Mouse (Mus musculus): ENCODE results near the gene 1700001C19Rik. TPM values are rescaled to one million over a fixed set of nuclear protein-coding genes. Genes with fewer than 3 reads are reported as not detected.

1700001C19Rik gene
- polyA plus RNA-seq, 1 experiment from 2014 or later = 0.35 TPM

GRCm38 (mm10) chr17:47470121-47470520, 32.9 kb upstream of the 1700001C19Rik start:
- no peak overlapping the region for H3K27ac ChIP-seq (ENCODE audit: low read depth, low read length)
- H3K27me3 ChIP-seq (replicated peaks; ENCODE audit: control insufficient read depth, insufficient read depth, low read length) = no peaks in the 10 kb centered on the region
- no peak overlapping the region for H3K4me2 ChIP-seq (replicated peaks; ENCODE audit: low read depth)
- H3K4me1 ChIP-seq (replicated peaks; ENCODE audit: control insufficient read depth, insufficient read depth, low read length) = 0 out of 2 replicates have a peak, but pooled peaks cover 6% of the 10 kb centered on the region
- no peak overlapping the region for H3K4me3 ChIP-seq (ENCODE audit: low read depth, low read length)
- TF ChIP-seq CTCF (IDR thresholded peaks at IDR 0.05; ENCODE audit: low read depth) = no peak
- no peak for ATAC-seq
- H3K9me3 ChIP-seq (ENCODE audit: control insufficient read depth) = no peaks in the 10 kb centered on the region
- 76% methylated on average over 4 of the region's 4 CpGs for WGBS
- H3K9ac ChIP-seq (ENCODE audit: low read depth, low read length) = no peak overlapping the region
- peaks cover 34% of the 10 kb centered on the region; the same call in 1 of the 2 replicates for H3K36me3 ChIP-seq (ENCODE audit: control insufficient read depth, insufficient read depth)

GRCm38 (mm10) chr17:47469642-47470041, 32.5 kb upstream of the 1700001C19Rik start:
- no peak overlapping the region for H3K4me3 ChIP-seq (ENCODE audit: low read depth, low read length)
- no peak for ATAC-seq
- WGBS = 90% methylated on average over 4 of the region's 4 CpGs
- H3K27ac ChIP-seq (ENCODE audit: low read depth, low read length) = no peak overlapping the region
- H3K27me3 ChIP-seq (replicated peaks; ENCODE audit: control insufficient read depth, insufficient read depth, low read length) = no peaks in the 10 kb centered on the region
- H3K4me2 ChIP-seq (replicated peaks; ENCODE audit: low read depth) = no peak overlapping the region
- H3K4me1 ChIP-seq (replicated peaks; ENCODE audit: control insufficient read depth, insufficient read depth, low read length) = 0 out of 2 replicates have a peak, but pooled peaks cover 7% of the 10 kb centered on the region
- TF ChIP-seq CTCF (IDR thresholded peaks at IDR 0.05; ENCODE audit: low read depth) = no peak
- peaks cover 34% of the 10 kb centered on the region; the same call in 1 of the 2 replicates for H3K36me3 ChIP-seq (ENCODE audit: control insufficient read depth, insufficient read depth)
- H3K9me3 ChIP-seq (ENCODE audit: control insufficient read depth) = no peaks in the 10 kb centered on the region
- no peak overlapping the region for H3K9ac ChIP-seq (ENCODE audit: low read depth, low read length)

- Histone ChIP-seq H3K4me1 (replicated peaks; ENCODE audit: control insufficient read depth, insufficient read depth, low read length) (peaks cover 7% of the 10 kb centered on the region; the same call in 1 of the 2 replicates), H3K36me3 (ENCODE audit: control insufficient read depth, insufficient read depth) (peaks cover 34% of the 10 kb centered on the region; the same call in 1 of the 2 replicates), H3K4me2 (replicated peaks; ENCODE audit: low read depth) (peak overlapping the region; percentile 37; the same call in 1 of the 2 replicates), H3K27me3 (replicated peaks; ENCODE audit: control insufficient read depth, insufficient read depth, low read length) (no peaks in the 10 kb centered on the region), H3K27ac (ENCODE audit: low read depth, low read length) (no peak overlapping the region), H3K4me3 (ENCODE audit: low read depth, low read length) (no peak overlapping the region), H3K9ac (ENCODE audit: low read depth, low read length) (no peak overlapping the region), H3K9me3 (ENCODE audit: control insufficient read depth) (no peaks in the 10 kb centered on the region)
- ATAC-seq = no peak
- WGBS = 44% methylated on average over 34 of the region's 34 CpGs
- peak; percentile 19; the same call in 1 of the 2 replicates for TF ChIP-seq CTCF (IDR thresholded peaks at IDR 0.05; ENCODE audit: low read depth)
Measured at GRCm38 (mm10) chr17:47468466-47468865, 31.3 kb upstream of the 1700001C19Rik start.

- H3K4me1 ChIP-seq (replicated peaks; ENCODE audit: control insufficient read depth, insufficient read depth, low read length) = peaks cover 5% of the 10 kb centered on the region; the same call in 1 of the 2 replicates
- no peak overlapping the region for H3K27ac ChIP-seq (ENCODE audit: low read depth, low read length)
- TF ChIP-seq CTCF (IDR thresholded peaks at IDR 0.05; ENCODE audit: low read depth) = no peak
- no peaks in the 10 kb centered on the region for H3K9me3 ChIP-seq (ENCODE audit: control insufficient read depth)
- H3K9ac ChIP-seq (ENCODE audit: low read depth, low read length) = no peak overlapping the region
- 46% methylated on average over 14 of the region's 14 CpGs for WGBS
- no peak overlapping the region for H3K4me3 ChIP-seq (ENCODE audit: low read depth, low read length)
- no peak for ATAC-seq
- peak overlapping the region; percentile 37; the same call in 1 of the 2 replicates for H3K4me2 ChIP-seq (replicated peaks; ENCODE audit: low read depth)
- H3K27me3 ChIP-seq (replicated peaks; ENCODE audit: control insufficient read depth, insufficient read depth, low read length) = no peaks in the 10 kb centered on the region
- peaks cover 34% of the 10 kb centered on the region; the same call in 1 of the 2 replicates for H3K36me3 ChIP-seq (ENCODE audit: control insufficient read depth, insufficient read depth)
Measured at GRCm38 (mm10) chr17:47468063-47468462, 30.9 kb upstream of the 1700001C19Rik start.

DNA sequence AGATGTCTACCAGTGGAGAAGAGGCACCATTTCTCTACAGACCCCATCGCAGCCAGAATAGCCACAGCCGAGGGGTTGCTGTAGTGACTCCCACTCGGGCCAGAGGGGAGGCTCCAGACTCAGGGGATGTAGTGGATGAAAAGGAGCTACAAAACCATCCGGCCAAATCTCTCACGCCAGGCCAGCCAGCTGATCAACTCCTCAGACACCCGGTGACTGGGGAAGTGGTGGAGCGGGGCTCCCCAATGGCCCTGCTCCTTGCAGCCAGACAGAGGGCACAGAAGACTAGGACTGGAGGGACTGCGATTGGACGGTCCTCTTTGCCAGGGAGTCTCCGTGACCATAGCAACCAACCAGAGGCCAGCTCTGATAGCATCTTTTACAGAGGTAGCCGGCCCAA, 30.5 kb upstream of the 1700001C19Rik start:
- Histone ChIP-seq H3K36me3 (ENCODE audit: control insufficient read depth, insufficient read depth) (peaks cover 34% of the 10 kb centered on the region; the same call in 1 of the 2 replicates), H3K4me3 (ENCODE audit: low read depth, low read length) (no peak overlapping the region), H3K9ac (ENCODE audit: low read depth, low read length) (no peak overlapping the region), H3K27ac (ENCODE audit: low read depth, low read length) (no peak overlapping the region), H3K27me3 (replicated peaks; ENCODE audit: control insufficient read depth, insufficient read depth, low read length) (no peaks in the 10 kb centered on the region), H3K9me3 (ENCODE audit: control insufficient read depth) (no peaks in the 10 kb centered on the region), H3K4me1 (replicated peaks; ENCODE audit: control insufficient read depth, insufficient read depth, low read length) (peaks cover 5% of the 10 kb centered on the region; the same call in 1 of the 2 replicates), H3K4me2 (replicated peaks; ENCODE audit: low read depth) (no peak overlapping the region)
- TF ChIP-seq CTCF (IDR thresholded peaks at IDR 0.05; ENCODE audit: low read depth) = no peak
- WGBS = 77% methylated on average over 11 of the region's 11 CpGs
- ATAC-seq = no peak

- no peak overlapping the region for H3K9ac ChIP-seq (ENCODE audit: low read depth, low read length)
- peaks cover 34% of the 10 kb centered on the region; the same call in 1 of the 2 replicates for H3K36me3 ChIP-seq (ENCODE audit: control insufficient read depth, insufficient read depth)
- H3K27me3 ChIP-seq (replicated peaks; ENCODE audit: control insufficient read depth, insufficient read depth, low read length) = no peaks in the 10 kb centered on the region
- no peak overlapping the region for H3K4me3 ChIP-seq (ENCODE audit: low read depth, low read length)
- WGBS = 46% methylated on average over 8 of the region's 9 CpGs
- no peak for ATAC-seq
- H3K4me2 ChIP-seq (replicated peaks; ENCODE audit: low read depth) = no peak overlapping the region
- H3K27ac ChIP-seq (ENCODE audit: low read depth, low read length) = no peak overlapping the region
- TF ChIP-seq CTCF (IDR thresholded peaks at IDR 0.05; ENCODE audit: low read depth) = no peak
- no peaks in the 10 kb centered on the region for H3K9me3 ChIP-seq (ENCODE audit: control insufficient read depth)
- H3K4me1 ChIP-seq (replicated peaks; ENCODE audit: control insufficient read depth, insufficient read depth, low read length) = peaks cover 11% of the 10 kb centered on the region
Measured at GRCm38 (mm10) chr17:47466284-47466683, 29.1 kb upstream of the 1700001C19Rik start.
